Mouse (Mus musculus) kidney, adult 8-10 months (tissue): Measurements from ENCODE around the gene Prdx2.

Experiments used
- DNase-seq, 2 experiments: peaks; one replicate each; pipeline ENCODE4 v3.0.0; 2022

The Prdx2 gene

GRCm38 (mm10) chr8:85013230-85013840, 43.9 kb downstream of the Prdx2 start:
- peak; percentile 63 to 80 for DNase-seq

GRCm38 (mm10) chr8:85014431-85014830, 45.0 kb downstream of the Prdx2 start, which contains the start of gene Best2:
Gene Best2, minus strand, starts transcription at chr8:85014531.
- no peak for DNase-seq

DNA sequence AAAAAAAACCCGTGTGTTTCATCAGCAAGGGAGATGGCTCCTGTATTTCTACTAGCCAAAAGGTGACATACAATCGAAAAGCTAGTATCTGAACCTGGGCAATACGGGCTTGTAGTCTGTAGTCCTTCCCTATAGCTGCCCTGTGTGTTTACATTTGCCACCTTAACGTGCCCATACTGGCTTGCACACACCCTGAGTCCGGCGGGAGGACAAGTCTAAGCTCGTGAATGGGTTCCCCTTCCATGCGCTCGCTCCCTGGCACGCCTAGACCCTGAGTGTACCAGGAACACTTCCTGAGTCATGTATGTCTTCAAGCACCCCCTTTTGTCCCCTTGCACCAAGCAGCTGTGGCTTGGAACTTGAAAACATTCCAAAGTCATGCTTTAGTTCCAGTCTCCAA, 47.3 kb downstream of the Prdx2 start:
- DNase-seq: no peak

- DNase-seq: no peak
These were observed 47.8 kb downstream of the Prdx2 start for GRCm38 (mm10) chr8:85017209-85017608.

- DNase-seq: no peak
These were observed 52.2 kb downstream of the Prdx2 start for GRCm38 (mm10) chr8:85021514-85022055.

- no peak for DNase-seq
These were observed 54.5 kb downstream of the Prdx2 start for GRCm38 (mm10) chr8:85023846-85024245.
